Mouse (Mus musculus) heart, postnatal 0 days (tissue): Measurements from ENCODE around the gene BC049730. TPM values are rescaled to one million over a fixed set of nuclear protein-coding genes. Genes with fewer than 3 reads are reported as not detected.

Source experiments
- ATAC-seq: fragments of 200-750 bp; cut with Nextera tagmentation; 2 replicates; pipeline ENCODE4 v1.8.0; 2017; ENCODE audit warnings: low read depth, moderate number of reproducible peaks, moderate library complexity; ENCODE audit not compliant: insufficient read depth
- DNase-seq: peaks from one replicate; pipeline ENCODE4 v3.0.0-alpha.2; 2016; ENCODE audit warnings: low spot score
- H3K27ac ChIP-seq: fragments of 300-500 bp; sonication (generic); 2 replicates; pipeline ENCODE4 v1.5.1; 2014; ENCODE audit warnings: low read depth, mild to moderate bottlenecking
- H3K27me3 ChIP-seq: fragments of 300-500 bp; sonication (generic); 2 replicates; pipeline ENCODE4 v1.6.1; 2014; ENCODE audit warnings: low read length, mixed read lengths; ENCODE audit not compliant: control insufficient read depth, insufficient read depth
- H3K36me3 ChIP-seq: fragments of 300-500 bp; sonication (generic); replicated peaks from 2 replicates; pipeline ENCODE4 v1.6.1; 2014; ENCODE audit warnings: low read length, mixed read lengths; ENCODE audit not compliant: control insufficient read depth, insufficient read depth
- H3K4me1 ChIP-seq: fragments of 300-500 bp; sonication (generic); 2 replicates; pipeline ENCODE4 v1.6.1; 2014; ENCODE audit warnings: antibody characterized with exemption; ENCODE audit not compliant: control insufficient read depth, insufficient read depth
- H3K4me2 ChIP-seq: fragments of 300-500 bp; sonication (generic); 2 replicates; pipeline ENCODE4 v1.6.1; 2014; ENCODE audit warnings: low read depth, mild to moderate bottlenecking, low read length, moderate library complexity
- H3K4me3 ChIP-seq: fragments of 300-500 bp; sonication (generic); 2 replicates; pipeline ENCODE4 v1.5.1; 2014; ENCODE audit warnings: low read depth, low read length
- H3K9ac ChIP-seq: fragments of 300-500 bp; sonication (generic); replicated peaks from 2 replicates; pipeline ENCODE4 v1.6.1; 2014; ENCODE audit warnings: low read depth, low read length, mixed read lengths
- H3K9me3 ChIP-seq: fragments of 300-500 bp; sonication (generic); replicated peaks from 2 replicates; pipeline ENCODE4 v1.6.1; 2016; ENCODE audit warnings: low read length; ENCODE audit not compliant: control insufficient read depth
- CTCF ChIP-seq: IDR thresholded peaks from 2 replicates; pipeline ENCODE4 v1.5.1; 2016; ENCODE audit warnings: antibody characterized with exemption, control low read depth, low read depth
- EP300 ChIP-seq: IDR thresholded peaks from 2 replicates; pipeline ENCODE4 v1.6.1; 2016; ENCODE audit warnings: antibody characterized with exemption, low read depth
- WGBS: fragments of 180-500 bp; shearing (Covaris S2); extraction: QIAGEN DNeasy Blood & Tissue Kit; methylation state at CpG from one replicate; pipeline ENCODE4 v1.1.7; 2014; 5-methylcytosine and 5-hydroxymethylcytosine counted together
- polyA plus RNA-seq: library from polyadenylated mRNA; unstranded; fragments of >200 nt; fragmentation: Nextera tagmentation; extraction: Ambion mirVana; gene quantifications from 2 replicates; pipeline ENCODE4 v1.2.1, GENCODE M21; 2015
- total RNA-seq: library from RNA; depleted of rRNA; stranded (reverse); fragments of >200 nt; gene quantifications from 2 replicates; pipeline ENCODE4 v1.2.3, GENCODE M21; 2014; ENCODE audit warnings: low replicate concordance; rRNA removed

The BC049730 gene
- total and polyA plus RNA-seq, 2 experiments from 2014 or later, result not detected

GRCm38 (mm10) chr7:24758520-24758919, 49.5 kb downstream of the BC049730 start:
- 60% methylated on average over 1 of the region's 1 CpGs for WGBS
- H3K4me3 ChIP-seq, result no peak overlapping the region
- H3K36me3 ChIP-seq, result no peaks in the 10 kb centered on the region
- H3K27me3 ChIP-seq, result no peaks in the 10 kb centered on the region
- DNase-seq (no peak), ATAC-seq (no peak)
- H3K27ac ChIP-seq, result no peak overlapping the region
- H3K9ac ChIP-seq, result no peak overlapping the region
- H3K4me1 ChIP-seq, result no peaks in the 10 kb centered on the region
- TF ChIP-seq CTCF, result no peak
- TF ChIP-seq EP300, result no peak
- H3K4me2 ChIP-seq, result no peak overlapping the region
- H3K9me3 ChIP-seq, result no peaks in the 10 kb centered on the region

- no peak for DNase-seq
- H3K4me2 ChIP-seq, result no peak within 1 kb of the TSS
- no peak within 1 kb of the TSS for H3K9ac ChIP-seq
- H3K36me3 ChIP-seq, result no peaks in the 10 kb centered on the region
- H3K4me1 ChIP-seq, result no peaks in the 10 kb centered on the region
- no peak within 1 kb of the TSS for H3K4me3 ChIP-seq
- TF ChIP-seq EP300 (no peak), CTCF (no peak)
- ATAC-seq, result no peak
- no peak within 1 kb of the TSS for H3K27ac ChIP-seq
- 63% methylated on average over 6 of the region's 6 CpGs for WGBS
- H3K9me3 ChIP-seq, result no peaks in the 10 kb centered on the region
- no peaks in the 10 kb centered on the region for H3K27me3 ChIP-seq
Observed at GRCm38 (mm10) chr7:24760211-24760610, 51.2 kb downstream of the BC049730 start, which contains the start of gene Cd177. Gene Cd177 (minus strand): TSS chr7:24760311.

GRCm38 (mm10) chr7:24761161-24761560, 52.1 kb downstream of the BC049730 start:
- Histone ChIP-seq H3K27ac (no peak overlapping the region), H3K27me3 (no peaks in the 10 kb centered on the region), H3K9me3 (no peaks in the 10 kb centered on the region), H3K4me1 (no peaks in the 10 kb centered on the region), H3K36me3 (no peaks in the 10 kb centered on the region), H3K9ac (no peak overlapping the region), H3K4me3 (no peak overlapping the region), H3K4me2 (no peak overlapping the region)
- TF ChIP-seq EP300 (no peak), CTCF (no peak)
- 58% methylated on average over 6 of the region's 6 CpGs for WGBS
- no peak for ATAC-seq
- no peak for DNase-seq

- no peak for TF ChIP-seq EP300
- 82% methylated on average over 8 of the region's 8 CpGs for WGBS
- H3K4me1 ChIP-seq, result no peaks in the 10 kb centered on the region
- no peak for DNase-seq
- H3K4me2 ChIP-seq, result no peak overlapping the region
- H3K4me3 ChIP-seq, result no peak overlapping the region
- H3K27ac ChIP-seq, result no peak overlapping the region
- no peak for ATAC-seq
- H3K9ac ChIP-seq, result no peak overlapping the region
- no peaks in the 10 kb centered on the region for H3K36me3 ChIP-seq
- H3K27me3 ChIP-seq, result no peaks in the 10 kb centered on the region
- no peaks in the 10 kb centered on the region for H3K9me3 ChIP-seq
Observed at GRCm38 (mm10) chr7:24762574-24762973, 53.5 kb downstream of the BC049730 start.

Other genes with a start within 250 kb of the BC049730 start
- 13.1 and 16.0 TPM in 2 replicates for gene Plaur, start 246.8 kb upstream of the BC049730 start, total RNA-seq
- gene Plaur, start 246.8 kb upstream of the BC049730 start, polyA plus RNA-seq, result 6.1 and 6.5 TPM in 2 replicates
- gene Cadm4, start 227.2 kb upstream of the BC049730 start, total RNA-seq, result 14.3 and 30.5 TPM in 2 replicates
- gene Cadm4, start 227.2 kb upstream of the BC049730 start, polyA plus RNA-seq, result 4.1 and 4.2 TPM in 2 replicates
- gene Zfp428, start 202.2 kb upstream of the BC049730 start, total RNA-seq, result 24.8 and 36.3 TPM in 2 replicates
- 39.1 and 39.3 TPM in 2 replicates for gene Zfp428, start 202.2 kb upstream of the BC049730 start, polyA plus RNA-seq
- not detected in 2 replicates for gene AC161166.1, start 196.8 kb upstream of the BC049730 start, total RNA-seq
- gene AC161166.1, start 196.8 kb upstream of the BC049730 start, polyA plus RNA-seq, result 0.10 and 0.19 TPM in 2 replicates
- gene Irgq, start 178.6 kb upstream of the BC049730 start, total RNA-seq, result 22.1 and 24.5 TPM in 2 replicates
- 4.5 and 4.8 TPM in 2 replicates for gene Irgq, start 178.6 kb upstream of the BC049730 start, polyA plus RNA-seq
- gene Pinlyp, start 163.1 kb upstream of the BC049730 start, total RNA-seq, result not detected in 2 replicates
- gene Pinlyp, start 163.1 kb upstream of the BC049730 start, polyA plus RNA-seq, result not detected in 2 replicates
- gene Xrcc1, start 163.0 kb upstream of the BC049730 start, total RNA-seq, result 30.3 and 46.1 TPM in 2 replicates
- 30.7 and 31.1 TPM in 2 replicates for gene Xrcc1, start 163.0 kb upstream of the BC049730 start, polyA plus RNA-seq
- gene Ethe1, start 121.7 kb upstream of the BC049730 start, total RNA-seq, result 21.2 and 42.2 TPM in 2 replicates
- 21.5 and 23.1 TPM in 2 replicates for gene Ethe1, start 121.7 kb upstream of the BC049730 start, polyA plus RNA-seq
- 0.04 TPM in 1 of 2 replicates, not detected in the other for gene Zfp575, start 121.6 kb upstream of the BC049730 start, total RNA-seq
- gene Zfp575, start 121.6 kb upstream of the BC049730 start, polyA plus RNA-seq, result 0.58 and 0.67 TPM in 2 replicates
- gene Phldb3, start 98.5 kb upstream of the BC049730 start, total RNA-seq, result not detected in 2 replicates
- not detected in 2 replicates for gene Phldb3, start 98.5 kb upstream of the BC049730 start, polyA plus RNA-seq
- gene Lypd3, start 72.7 kb upstream of the BC049730 start, total RNA-seq, result not detected in 2 replicates
- not detected in 2 replicates for gene Lypd3, start 72.7 kb upstream of the BC049730 start, polyA plus RNA-seq
- gene Tex101, start 32.6 kb upstream of the BC049730 start, total RNA-seq, result not detected in 2 replicates
- not detected in 2 replicates for gene Tex101, start 32.6 kb upstream of the BC049730 start, polyA plus RNA-seq
- gene Gm4763, start 17.7 kb downstream of the BC049730 start, total RNA-seq, result not detected in 2 replicates
- gene Gm4763, start 17.7 kb downstream of the BC049730 start, polyA plus RNA-seq, result not detected in 2 replicates
- 0.12 TPM in 1 of 2 replicates, not detected in the other for gene Cd177, start 51.1 kb downstream of the BC049730 start, total RNA-seq
- 0.18 and 0.23 TPM in 2 replicates for gene Cd177, start 51.1 kb downstream of the BC049730 start, polyA plus RNA-seq
- not detected in 2 replicates for gene Ceacam10, start 68.0 kb downstream of the BC049730 start, total RNA-seq
- gene Ceacam10, start 68.0 kb downstream of the BC049730 start, polyA plus RNA-seq, result not detected in 2 replicates
- 0.65 TPM in 1 of 2 replicates, not detected in the other for gene Gm9844, start 153.0 kb downstream of the BC049730 start, total RNA-seq
- gene Gm9844, start 153.0 kb downstream of the BC049730 start, polyA plus RNA-seq, result 6.7 and 9.5 TPM in 2 replicates
- not detected in 2 replicates for gene Lypd4, start 160.7 kb downstream of the BC049730 start, total RNA-seq
- gene Lypd4, start 160.7 kb downstream of the BC049730 start, polyA plus RNA-seq, result not detected in 2 replicates
- gene Dmrtc2, start 160.8 kb downstream of the BC049730 start, total RNA-seq, result not detected in 2 replicates
- not detected in 2 replicates for gene Dmrtc2, start 160.8 kb downstream of the BC049730 start, polyA plus RNA-seq
- gene Rps19, start 175.1 kb downstream of the BC049730 start, total RNA-seq, result 530 and 642 TPM in 2 replicates
- 980 and 1,040 TPM in 2 replicates for gene Rps19, start 175.1 kb downstream of the BC049730 start, polyA plus RNA-seq
- 2.8 TPM in 1 of 2 replicates, not detected in the other for gene Cd79a, start 188.1 kb downstream of the BC049730 start, total RNA-seq
- 0.33 and 0.70 TPM in 2 replicates for gene Cd79a, start 188.1 kb downstream of the BC049730 start, polyA plus RNA-seq
- 16.0 and 28.2 TPM in 2 replicates for gene Arhgef1, start 193.7 kb downstream of the BC049730 start, total RNA-seq
- gene Arhgef1, start 193.7 kb downstream of the BC049730 start, polyA plus RNA-seq, result 37.0 TPM in 2 replicates
- gene Gm4881, start 235.3 kb downstream of the BC049730 start, total RNA-seq, result not detected in 2 replicates
- gene Gm4881, start 235.3 kb downstream of the BC049730 start, polyA plus RNA-seq, result not detected in 2 replicates